Mouse (Mus musculus) regulatory T cell (primary cell): ENCODE data around the gene Sec14l4.
"Not testable (repeated sequence)": the region's sequence is repeated elsewhere in the genome, so short reads cannot be mapped to it uniquely, and the experiment has no call there.

Source experiments
- in situ Hi-C: fragments of 300-600 bp; cut with MboI, MseI; formaldehyde crosslinking; loops from one replicate; pipeline ENCODE4 v1.15.1; 2025; ENCODE audit warnings: high pct_unique_total_duplicates

Gene Sec14l4

DNA sequence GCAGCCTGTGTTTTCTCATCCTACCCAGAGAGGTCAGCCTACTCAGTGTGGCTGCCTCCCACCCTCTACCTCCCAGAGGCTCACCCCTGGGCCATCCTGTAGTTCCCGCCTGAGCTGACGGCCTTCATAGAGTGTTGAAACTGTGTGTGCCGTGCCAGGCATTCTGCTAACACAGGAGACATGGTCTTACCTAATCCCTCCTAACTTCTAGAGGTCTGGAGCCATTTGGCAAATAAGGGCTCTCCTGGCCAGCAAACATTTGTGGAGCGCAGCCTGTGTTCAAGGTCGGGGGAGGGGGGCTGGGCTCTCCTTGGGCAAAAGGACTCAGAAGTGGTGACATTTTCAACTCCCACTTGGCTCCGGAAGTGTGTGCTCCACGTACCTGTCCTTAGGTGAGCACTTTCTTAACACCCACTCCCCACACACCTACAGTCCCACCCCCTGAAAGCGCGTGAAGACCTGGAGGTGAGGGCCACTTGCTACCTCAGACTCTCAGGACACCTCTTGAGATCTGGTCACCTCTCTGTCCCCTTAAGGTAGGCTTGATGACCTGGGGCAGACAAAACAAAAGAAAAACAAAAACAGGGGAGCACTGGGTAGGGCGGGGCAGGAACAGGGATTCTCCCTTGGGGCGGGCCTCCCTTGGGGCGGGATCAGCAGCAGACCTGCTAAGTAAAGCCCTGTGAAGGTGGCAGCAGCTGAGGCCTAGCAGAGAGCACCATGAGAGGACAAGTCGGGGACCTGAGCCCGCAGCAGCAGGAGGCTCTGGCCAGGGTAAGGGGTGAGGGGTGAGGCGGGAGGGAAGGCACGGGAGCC lies at the start of gene Sec14l4:
TSS of gene Sec14l4 (plus strand) at position 337 of the 816 bp plus-strand sequence.
- in situ Hi-C loops, result no loop called here

GRCm38 (mm10) chr11:3981536-3981935 lies 49.7 kb upstream of the Sec14l4 start:
- in situ Hi-C loops, result no loop called here

DNA sequence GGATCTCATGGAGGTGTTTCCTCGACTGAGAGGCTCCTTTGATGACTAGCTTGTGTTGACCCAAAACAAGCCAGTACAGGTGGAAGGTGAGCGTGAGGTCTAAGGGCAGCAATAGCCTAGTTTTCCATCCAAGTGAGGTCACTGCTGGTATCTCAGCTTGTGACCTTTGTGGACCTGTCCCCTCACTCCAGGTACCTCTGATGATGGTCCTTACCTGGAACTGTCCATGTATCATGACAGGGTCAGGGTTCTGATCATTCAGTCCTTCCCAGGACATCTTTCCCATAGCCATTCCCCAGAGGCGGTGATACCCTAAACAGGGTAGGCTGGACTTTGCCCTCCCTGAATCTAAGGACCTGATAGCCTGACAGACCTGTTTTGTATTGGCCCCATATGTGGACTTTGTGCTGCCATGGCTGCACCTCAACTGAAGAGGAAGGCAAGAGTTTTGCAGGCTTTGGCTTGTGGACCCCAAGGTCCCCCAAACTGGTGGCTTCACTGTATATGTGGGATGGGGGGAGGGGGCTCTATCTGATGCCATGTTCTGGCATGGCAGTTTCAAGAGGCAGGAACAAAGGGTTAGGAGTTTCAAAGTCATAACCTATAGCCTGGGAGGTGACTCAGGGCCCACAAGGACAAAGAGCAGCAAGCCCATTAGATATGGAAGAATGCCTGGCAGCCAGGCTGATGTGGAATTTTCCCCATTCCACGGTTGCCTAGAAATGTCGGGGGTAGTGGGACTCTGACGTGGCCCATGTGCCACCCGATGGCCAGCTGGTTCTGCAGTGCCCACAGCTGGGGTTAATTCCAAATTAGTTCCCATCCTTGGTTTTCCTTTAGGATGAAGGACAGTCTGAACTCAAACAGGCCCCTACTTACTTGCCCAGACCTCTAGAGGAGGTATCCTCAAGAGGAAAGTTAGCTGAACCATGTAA lies 48.7 kb upstream of the Sec14l4 start:
- in situ Hi-C loops, result no loop called here

- in situ Hi-C loops, result no loop called here
These were observed 47.9 kb upstream of the Sec14l4 start, which contains the start of gene Gal3st1 for GRCm38 (mm10) chr11:3983291-3983862. Gal3st1 (plus strand) TSS chr11:3983636.

- in situ Hi-C loops, result no loop called here
These were observed 47.2 kb upstream of the Sec14l4 start for GRCm38 (mm10) chr11:3983863-3984745.

- in situ Hi-C loops, result no loop called here
These were observed 41.5 kb upstream of the Sec14l4 start for GRCm38 (mm10) chr11:3989748-3990147.

GRCm38 (mm10) chr11:3993132-3993531 lies 38.1 kb upstream of the Sec14l4 start:
- in situ Hi-C loops, result no loop called here

DNA sequence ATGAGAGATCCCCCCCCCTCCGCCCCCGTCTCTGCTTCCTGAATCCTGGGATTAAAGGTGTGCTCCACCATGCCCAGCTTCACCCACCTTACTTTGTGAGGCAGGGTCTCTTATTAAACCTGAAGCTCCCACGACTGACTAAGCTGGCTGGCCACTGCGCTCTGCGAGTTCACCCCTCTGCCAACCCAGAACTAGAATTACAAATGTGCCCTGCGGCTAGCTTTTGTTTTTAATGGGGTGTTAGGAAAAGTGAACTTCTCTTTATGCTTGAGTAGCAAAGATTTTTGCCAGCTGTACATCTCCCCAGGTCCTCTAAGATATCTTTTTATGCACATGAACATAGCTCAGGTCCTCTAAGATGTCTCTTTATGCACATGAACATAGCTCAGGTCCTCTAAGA lies 37.3 kb upstream of the Sec14l4 start:
- in situ Hi-C loops, result no loop called here

DNA sequence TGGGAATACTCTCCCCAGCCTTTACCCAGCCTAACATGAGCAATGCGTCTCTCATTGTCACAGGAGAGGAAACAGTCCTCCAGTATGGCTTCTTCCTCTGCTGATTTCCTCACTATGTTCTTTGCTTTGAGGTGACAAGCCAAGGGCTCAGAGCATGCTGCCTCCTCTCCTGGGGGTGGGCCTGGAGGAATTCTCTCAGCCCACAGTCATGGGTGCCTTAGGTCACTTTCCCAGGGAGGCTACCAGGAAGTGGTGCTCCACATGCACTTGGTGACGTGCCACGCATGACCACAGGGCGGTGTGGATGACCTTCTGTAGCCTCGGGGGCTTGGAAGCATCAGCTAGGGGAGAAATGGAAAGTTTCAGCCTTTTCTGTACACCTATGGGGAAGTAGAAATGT lies 35.8 kb upstream of the Sec14l4 start:
- in situ Hi-C loops, result no loop called here

GRCm38 (mm10) chr11:3996840-3997239 lies 34.4 kb upstream of the Sec14l4 start:
- in situ Hi-C loops, result no loop called here

- in situ Hi-C loops, result no loop called here
These were observed 33.1 kb upstream of the Sec14l4 start for GRCm38 (mm10) chr11:3997978-3998720.

DNA sequence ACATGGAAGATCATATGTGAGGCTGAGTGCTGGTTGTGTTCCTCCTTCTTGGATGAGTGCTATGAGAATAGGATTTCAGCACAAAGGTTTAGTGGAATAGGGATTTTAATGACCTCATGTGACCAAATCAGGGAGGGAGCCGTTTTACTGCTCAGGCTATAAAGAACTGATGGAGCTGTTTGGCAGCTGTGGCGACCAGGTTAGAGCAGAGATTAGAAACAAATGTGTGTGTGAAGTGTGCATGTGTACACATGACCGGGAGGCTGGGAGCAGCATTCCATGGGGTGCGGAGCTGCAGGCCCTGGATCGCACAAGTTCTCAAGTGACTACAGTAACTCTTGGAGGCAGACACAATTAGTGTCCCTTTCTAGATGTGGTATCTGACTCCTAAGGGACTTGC lies 31.7 kb upstream of the Sec14l4 start:
- in situ Hi-C loops, result no loop called here

GRCm38 (mm10) chr11:4001603-4002002 lies 29.7 kb upstream of the Sec14l4 start:
- in situ Hi-C loops, result no loop called here

- in situ Hi-C loops, result no loop called here
These were observed 25.9 kb upstream of the Sec14l4 start for GRCm38 (mm10) chr11:4005220-4005805.

DNA sequence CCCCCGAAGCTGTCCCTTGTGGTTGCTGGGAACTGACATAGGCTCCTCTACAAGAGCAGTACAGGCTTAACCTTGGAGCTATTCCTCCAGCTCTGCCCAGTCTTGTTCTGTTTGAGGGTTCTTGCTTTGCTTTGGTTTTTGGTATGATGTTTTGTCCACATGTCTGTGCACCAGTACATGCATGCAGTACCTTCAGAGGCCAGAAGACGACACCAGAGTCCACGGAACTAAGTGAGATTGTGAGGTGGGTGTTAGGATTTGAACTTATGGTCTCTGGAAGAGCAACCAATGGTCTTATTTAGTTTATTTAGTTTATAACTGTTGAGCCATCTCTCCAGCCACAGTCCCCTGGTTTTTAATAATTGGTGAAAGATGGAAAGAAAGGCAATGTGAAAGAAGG lies 24.8 kb upstream of the Sec14l4 start:
- in situ Hi-C loops, result no loop called here

GRCm38 (mm10) chr11:4012616-4013015 lies 18.6 kb upstream of the Sec14l4 start:
- in situ Hi-C loops, result no loop called here

- in situ Hi-C loops, result not testable (repeated sequence)
These were observed 15.5 kb upstream of the Sec14l4 start for GRCm38 (mm10) chr11:4015796-4016195.

GRCm38 (mm10) chr11:4022111-4022510 lies 9.2 kb upstream of the Sec14l4 start:
- in situ Hi-C loops, result not testable (repeated sequence)

DNA sequence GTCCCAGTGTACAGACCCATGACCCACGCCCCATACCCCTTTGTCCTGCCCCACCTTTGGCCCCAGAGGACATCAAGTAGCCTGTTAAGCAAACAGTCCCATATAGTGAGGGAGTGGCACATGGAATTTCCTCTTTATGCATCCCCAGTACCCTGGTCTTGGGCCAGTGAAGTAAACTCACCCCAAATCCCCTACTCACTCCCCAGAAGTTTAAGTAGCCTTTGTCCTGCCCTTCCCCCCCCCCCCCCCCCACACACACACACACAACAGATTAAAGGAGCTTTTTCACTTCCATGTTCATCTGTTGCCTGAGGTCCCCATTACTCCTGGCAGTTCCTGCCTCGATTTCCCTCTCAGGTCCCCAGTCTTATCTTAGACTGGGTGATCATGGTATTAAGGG lies 7.9 kb upstream of the Sec14l4 start:
- in situ Hi-C loops, result no loop called here

GRCm38 (mm10) chr11:4027066-4027465 lies 4.2 kb upstream of the Sec14l4 start:
- in situ Hi-C loops, result no loop called here
